Mouse (Mus musculus) olfactory bulb, adult 2 months (tissue): ENCODE data around the gene Igf1r.

Experiments used
- CTCF ChIP-seq: fragments of 200-500 bp; IDR thresholded peaks from 2 replicates; pipeline ENCODE4 v1.5.1; 2012; ENCODE audit warnings: low read depth, mild to moderate bottlenecking, low read length, moderate library complexity; ENCODE audit not compliant: insufficient read depth
- POLR2A ChIP-seq: fragments of 200-500 bp; IDR thresholded peaks from 2 replicates; pipeline ENCODE4 v1.6.1; 2012; ENCODE audit warnings: mild to moderate bottlenecking, low read depth, low read length, moderate library complexity; ENCODE audit not compliant: insufficient read depth

- TF ChIP-seq CTCF (no peak), POLR2A (no peak)
Measured at GRCm38 (mm10) chr7:68073460-68073806, 120.8 kb downstream of the Igf1r start.
